Mouse (Mus musculus): ENCODE measurements at regions not wholly inside any gene's neighbourhood (a gene's known extent, or its start where the extent isn't known, plus 50 kb on each side); places are given as distances from the start of the nearest gene placed in this dataset.

DNA sequence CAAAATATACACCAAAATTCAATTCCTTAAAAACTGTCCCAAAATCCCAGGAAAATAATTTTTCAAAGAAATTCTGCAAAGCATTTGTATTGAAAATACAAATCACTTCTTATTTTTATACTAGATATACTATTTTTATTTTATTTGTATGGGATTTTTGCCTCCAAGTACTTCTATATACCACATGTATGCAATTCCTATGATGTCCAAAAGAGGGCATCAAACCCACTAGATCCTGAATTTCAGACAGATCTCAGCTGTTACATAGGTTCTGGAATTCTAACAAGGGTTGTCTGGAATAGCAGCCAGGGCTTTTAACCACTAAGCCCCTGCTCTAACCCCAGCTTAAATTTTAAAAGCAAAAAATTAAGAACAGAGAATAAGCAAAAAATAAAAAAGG, 185.2 kb upstream of the Dgkb start:
- Histone ChIP-seq H3K4me2 (ENCODE audit: low read length) (no peak overlapping the region), H3K9ac (ENCODE audit: low read length) (no peak overlapping the region), H3K27me3 (replicated peaks; ENCODE audit: control insufficient read depth, insufficient read depth, low read length) (no peaks in the 10 kb centered on the region), H3K27ac (ENCODE audit: low read depth, low read length) (no peak overlapping the region), H3K36me3 (ENCODE audit: control insufficient read depth, insufficient read depth, low read length) (no peaks in the 10 kb centered on the region), H3K4me1 (ENCODE audit: control insufficient read depth, insufficient read depth, low read length) (no peaks in the 10 kb centered on the region), H3K9me3 (replicated peaks; ENCODE audit: control insufficient read depth, low read length) (no peaks in the 10 kb centered on the region), H3K4me3 (ENCODE audit: low read depth, low read length) (no peak overlapping the region)
- ATAC-seq (no peak), DNase-seq (ENCODE audit: low spot score) (peak; percentile 38)

DNA sequence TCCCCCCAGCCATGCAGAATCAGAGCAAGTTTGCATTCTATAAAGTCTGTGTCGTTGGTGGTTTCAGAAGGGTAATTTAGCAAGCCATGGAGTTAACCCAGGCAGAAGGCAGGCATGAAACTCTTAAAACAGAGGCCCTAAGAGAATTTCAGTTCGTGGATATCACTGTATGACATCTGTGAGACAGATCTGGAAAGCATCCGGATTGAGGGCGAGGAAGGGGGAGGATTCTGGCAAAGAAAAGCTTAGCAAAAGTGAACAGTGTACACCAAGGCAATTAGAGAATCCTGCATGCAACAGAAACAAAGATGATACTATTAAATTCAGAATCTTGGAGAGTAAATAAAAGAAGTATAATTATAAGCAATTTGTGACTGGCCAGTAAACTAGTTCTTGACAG, 184.2 kb upstream of the Dgkb start:
- Histone ChIP-seq H3K4me1 (ENCODE audit: control insufficient read depth, insufficient read depth, low read length) (no peaks in the 10 kb centered on the region), H3K9me3 (replicated peaks; ENCODE audit: control insufficient read depth, low read length) (no peaks in the 10 kb centered on the region), H3K27ac (ENCODE audit: low read depth, low read length) (no peak overlapping the region), H3K27me3 (replicated peaks; ENCODE audit: control insufficient read depth, insufficient read depth, low read length) (no peaks in the 10 kb centered on the region), H3K9ac (ENCODE audit: low read length) (no peak overlapping the region), H3K36me3 (ENCODE audit: control insufficient read depth, insufficient read depth, low read length) (no peaks in the 10 kb centered on the region), H3K4me3 (ENCODE audit: low read depth, low read length) (no peak overlapping the region), H3K4me2 (ENCODE audit: low read length) (no peak overlapping the region)
- DNase-seq (ENCODE audit: low spot score) (no peak), ATAC-seq (no peak)
- 79% methylated on average over 4 of the region's 4 CpGs for WGBS

DNA sequence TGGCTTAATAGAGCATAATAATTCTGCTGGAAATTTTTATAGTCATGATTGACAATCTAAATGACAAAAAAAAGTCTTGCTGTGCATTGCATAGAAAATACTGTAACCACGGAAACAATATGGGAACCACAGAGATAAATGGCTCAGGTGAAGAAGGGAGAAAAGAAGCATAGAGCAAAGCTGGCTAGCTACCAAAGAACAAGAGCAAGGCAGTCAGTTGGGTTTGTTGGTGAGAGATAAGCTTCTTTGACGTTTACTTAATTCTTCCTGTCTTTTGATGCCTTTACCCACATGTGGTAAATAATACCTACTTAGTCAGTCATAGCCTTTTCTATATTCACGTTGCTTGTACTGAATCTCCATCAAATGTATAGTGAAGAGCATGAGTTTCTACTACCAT, 171.3 kb upstream of the Dgkb start:
- no peak for ATAC-seq
- peak; percentile 6 for DNase-seq (ENCODE audit: low spot score)
- Histone ChIP-seq H3K9me3 (replicated peaks; ENCODE audit: control insufficient read depth, low read length) (no peaks in the 10 kb centered on the region), H3K9ac (ENCODE audit: low read length) (no peak overlapping the region), H3K27me3 (replicated peaks; ENCODE audit: control insufficient read depth, insufficient read depth, low read length) (no peaks in the 10 kb centered on the region), H3K27ac (ENCODE audit: low read depth, low read length) (no peak overlapping the region), H3K4me2 (ENCODE audit: low read length) (no peak overlapping the region), H3K4me1 (ENCODE audit: control insufficient read depth, insufficient read depth, low read length) (no peaks in the 10 kb centered on the region), H3K36me3 (ENCODE audit: control insufficient read depth, insufficient read depth, low read length) (no peaks in the 10 kb centered on the region), H3K4me3 (ENCODE audit: low read depth, low read length) (no peak overlapping the region)
- WGBS: 78% methylated on average over 3 of the region's 3 CpGs

DNA sequence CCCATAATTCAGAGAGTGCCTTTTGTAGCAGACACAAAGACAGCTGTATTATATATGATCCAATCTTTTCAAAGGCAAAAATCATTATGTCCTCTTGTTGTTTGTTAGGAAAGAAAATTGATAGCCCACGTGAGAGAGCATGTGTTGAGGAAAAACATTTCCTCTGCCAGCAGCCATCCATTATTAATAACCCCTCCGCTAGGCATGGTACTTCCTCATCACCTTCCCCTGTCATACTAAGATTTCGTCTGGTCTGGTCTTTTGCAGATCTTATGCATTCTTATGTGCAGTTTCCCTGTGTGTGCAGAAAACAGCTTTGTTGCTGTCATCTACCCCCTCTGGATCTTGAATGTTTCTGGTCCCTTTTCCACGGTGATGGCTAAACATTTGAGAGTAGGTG, 164.2 kb upstream of the Dgkb start:
- no peak overlapping the region for H3K4me2 ChIP-seq (ENCODE audit: low read length)
- no peak overlapping the region for H3K27ac ChIP-seq (ENCODE audit: low read depth, low read length)
- H3K4me3 ChIP-seq (ENCODE audit: low read depth, low read length): no peak overlapping the region
- H3K36me3 ChIP-seq (ENCODE audit: control insufficient read depth, insufficient read depth, low read length): no peaks in the 10 kb centered on the region
- DNase-seq (ENCODE audit: low spot score) (no peak), ATAC-seq (0 out of 2 replicates have a peak, but pooled peaks have one; percentile 18)
- no peaks in the 10 kb centered on the region for H3K27me3 ChIP-seq (replicated peaks; ENCODE audit: control insufficient read depth, insufficient read depth, low read length)
- H3K4me1 ChIP-seq (ENCODE audit: control insufficient read depth, insufficient read depth, low read length): no peaks in the 10 kb centered on the region
- WGBS: 76% methylated on average over 4 of the region's 4 CpGs
- no peaks in the 10 kb centered on the region for H3K9me3 ChIP-seq (replicated peaks; ENCODE audit: control insufficient read depth, low read length)
- no peak overlapping the region for H3K9ac ChIP-seq (ENCODE audit: low read length)

DNA sequence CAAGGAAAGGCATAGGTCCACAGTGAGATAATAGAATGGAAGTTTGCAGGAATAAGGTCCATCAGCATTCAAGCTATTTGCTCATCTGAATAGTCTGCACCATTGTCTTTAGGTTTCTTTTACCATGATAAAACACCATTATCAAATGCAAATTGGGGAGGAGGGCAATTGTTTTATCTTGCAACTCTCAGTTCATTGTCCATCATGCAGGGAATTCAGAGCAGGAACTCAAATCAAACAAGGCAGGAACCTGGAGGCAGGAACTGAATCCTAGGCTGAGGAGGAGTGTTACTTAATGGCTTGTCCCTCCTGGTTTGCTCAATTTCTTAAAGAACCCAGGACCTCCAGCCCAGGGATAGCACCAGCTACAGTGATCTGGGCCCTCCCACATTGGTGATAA, 163.3 kb upstream of the Dgkb start:
- Histone ChIP-seq H3K36me3 (ENCODE audit: control insufficient read depth, insufficient read depth, low read length) (no peaks in the 10 kb centered on the region), H3K9me3 (replicated peaks; ENCODE audit: control insufficient read depth, low read length) (no peaks in the 10 kb centered on the region), H3K27me3 (replicated peaks; ENCODE audit: control insufficient read depth, insufficient read depth, low read length) (no peaks in the 10 kb centered on the region), H3K4me1 (ENCODE audit: control insufficient read depth, insufficient read depth, low read length) (no peaks in the 10 kb centered on the region), H3K4me2 (ENCODE audit: low read length) (no peak overlapping the region), H3K9ac (ENCODE audit: low read length) (no peak overlapping the region), H3K27ac (ENCODE audit: low read depth, low read length) (no peak overlapping the region), H3K4me3 (ENCODE audit: low read depth, low read length) (no peak overlapping the region)
- DNase-seq (ENCODE audit: low spot score) (no peak), ATAC-seq (no peak)

DNA sequence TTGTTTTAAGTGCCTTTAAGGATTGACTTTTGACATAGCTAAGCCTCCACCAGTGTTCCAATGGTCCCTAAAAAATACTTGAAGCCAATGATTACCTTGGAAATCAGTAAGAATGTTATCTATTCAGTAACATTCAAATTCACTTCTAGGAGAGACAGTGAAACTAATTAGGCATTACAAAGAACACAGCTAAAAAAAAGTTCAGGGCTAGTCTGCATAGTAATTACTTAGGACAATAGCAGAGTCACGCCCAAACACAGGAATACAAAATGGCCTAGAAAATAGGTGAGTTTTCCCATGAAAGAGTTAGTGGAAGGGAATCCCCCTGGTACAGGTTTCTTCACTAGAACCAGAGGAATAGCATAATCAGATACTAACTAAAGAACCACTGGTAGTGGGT, 157.5 kb upstream of the Dgkb start:
- ATAC-seq (no peak), DNase-seq (ENCODE audit: low spot score) (no peak)
- Histone ChIP-seq H3K4me2 (ENCODE audit: low read length) (no peak overlapping the region), H3K9ac (ENCODE audit: low read length) (no peak overlapping the region), H3K36me3 (ENCODE audit: control insufficient read depth, insufficient read depth, low read length) (no peaks in the 10 kb centered on the region), H3K4me1 (ENCODE audit: control insufficient read depth, insufficient read depth, low read length) (no peaks in the 10 kb centered on the region), H3K4me3 (ENCODE audit: low read depth, low read length) (no peak overlapping the region), H3K9me3 (replicated peaks; ENCODE audit: control insufficient read depth, low read length) (no peaks in the 10 kb centered on the region), H3K27ac (ENCODE audit: low read depth, low read length) (no peak overlapping the region), H3K27me3 (replicated peaks; ENCODE audit: control insufficient read depth, insufficient read depth, low read length) (no peaks in the 10 kb centered on the region)
- WGBS: 67% methylated on average over 1 of the region's 1 CpGs

DNA sequence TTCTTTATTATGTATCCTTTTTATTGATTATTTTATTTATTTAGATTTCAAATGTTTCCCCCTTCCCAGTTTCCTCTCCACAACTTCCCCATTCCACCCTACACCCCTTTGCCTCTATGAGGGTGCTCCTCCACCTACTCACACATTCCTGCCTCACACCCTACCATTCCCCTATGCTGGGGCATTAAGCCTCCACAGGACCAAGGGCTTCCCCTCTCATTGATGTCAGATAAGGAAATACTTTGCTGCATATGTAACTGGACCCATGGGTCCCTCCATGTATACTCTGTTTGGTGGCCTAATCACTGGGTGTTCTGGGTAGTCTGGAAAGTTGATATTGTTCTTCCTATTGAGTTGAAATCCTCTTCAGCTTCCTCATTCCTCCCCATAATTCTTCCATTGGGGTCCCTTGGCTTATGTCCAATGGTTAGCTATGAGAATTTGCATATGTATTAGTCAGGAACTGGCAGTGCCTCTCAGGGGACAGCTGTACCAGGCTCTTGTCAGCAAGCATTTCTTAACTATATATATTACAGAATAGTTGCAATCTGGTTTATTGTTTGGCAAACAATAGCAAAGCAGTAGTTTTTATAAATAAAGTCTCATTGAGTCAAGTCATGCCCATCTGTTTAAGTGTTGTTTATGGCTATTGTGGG, 134.9 kb upstream of the Dgkb start:
- no peaks in the 10 kb centered on the region for H3K9me3 ChIP-seq (replicated peaks; ENCODE audit: control insufficient read depth, low read length)
- DNase-seq (ENCODE audit: low spot score): peak; percentile 75
- H3K9ac ChIP-seq (ENCODE audit: low read length): no peak overlapping the region
- H3K4me2 ChIP-seq (ENCODE audit: low read length): no peak overlapping the region
- ATAC-seq: peak; percentile 88
- no peak overlapping the region for H3K4me3 ChIP-seq (ENCODE audit: low read depth, low read length)
- no peaks in the 10 kb centered on the region for H3K27me3 ChIP-seq (replicated peaks; ENCODE audit: control insufficient read depth, insufficient read depth, low read length)
- H3K27ac ChIP-seq (ENCODE audit: low read depth, low read length): no peak overlapping the region
- H3K4me1 ChIP-seq (ENCODE audit: control insufficient read depth, insufficient read depth, low read length): 0 out of 2 replicates have a peak, but pooled peaks cover 3% of the 10 kb centered on the region
- H3K36me3 ChIP-seq (ENCODE audit: control insufficient read depth, insufficient read depth, low read length): no peaks in the 10 kb centered on the region

DNA sequence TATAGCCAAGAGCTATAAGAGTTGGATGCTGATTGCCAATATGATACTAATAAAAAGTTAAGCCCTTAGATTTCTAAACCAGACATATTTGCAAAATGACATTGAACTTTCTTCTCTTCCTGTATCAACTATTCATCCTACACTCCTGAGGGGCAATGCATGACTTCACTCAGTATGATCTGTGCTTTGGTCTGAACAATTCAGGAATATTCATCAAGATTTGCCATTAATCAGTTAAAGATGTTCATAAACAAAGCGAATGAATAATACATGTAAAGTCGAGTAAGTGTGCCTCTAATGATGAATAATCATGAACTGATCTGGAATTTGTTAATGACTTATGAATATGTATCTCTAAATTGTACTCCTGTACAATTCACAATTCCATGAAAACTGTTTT, 124.9 kb upstream of the Dgkb start:
- 66% methylated on average over 2 of the region's 2 CpGs for WGBS
- Histone ChIP-seq H3K9me3 (replicated peaks; ENCODE audit: control insufficient read depth, low read length) (no peaks in the 10 kb centered on the region), H3K27me3 (replicated peaks; ENCODE audit: control insufficient read depth, insufficient read depth, low read length) (no peaks in the 10 kb centered on the region), H3K4me1 (ENCODE audit: control insufficient read depth, insufficient read depth, low read length) (no peaks in the 10 kb centered on the region), H3K27ac (ENCODE audit: low read depth, low read length) (no peak overlapping the region), H3K9ac (ENCODE audit: low read length) (no peak overlapping the region), H3K36me3 (ENCODE audit: control insufficient read depth, insufficient read depth, low read length) (no peaks in the 10 kb centered on the region), H3K4me2 (ENCODE audit: low read length) (no peak overlapping the region), H3K4me3 (ENCODE audit: low read depth, low read length) (no peak overlapping the region)
- peak; percentile 37; the same call in 1 of the 2 replicates for ATAC-seq
- peak; percentile 6 for DNase-seq (ENCODE audit: low spot score)

Measured in forebrain, embryonic 14.5 days (tissue).